Mouse (Mus musculus) small intestine, adult 2 months (tissue): ENCODE results near the gene Tbc1d4. TPM values are rescaled to one million over a fixed set of nuclear protein-coding genes. Genes with fewer than 3 reads are reported as not detected.

Source experiments
- H3K27ac ChIP-seq: fragments of 200-500 bp; 2 replicates; pipeline ENCODE4 v1.5.1; 2012; ENCODE audit warnings: low read depth, low read length, control low read depth, inconsistent platforms; ENCODE audit not compliant: insufficient read depth
- H3K27me3 ChIP-seq: fragments of 200-500 bp; 2 replicates; pipeline ENCODE4 v1.6.1; 2012; ENCODE audit warnings: mild to moderate bottlenecking, moderate library complexity, low read length, inconsistent platforms; ENCODE audit not compliant: control insufficient read depth, insufficient read depth
- H3K36me3 ChIP-seq: fragments of 200-500 bp; 2 replicates; pipeline ENCODE4 v1.6.1; 2012; ENCODE audit warnings: mild to moderate bottlenecking, low read length, control low read depth, inconsistent platforms; ENCODE audit not compliant: control insufficient read depth, insufficient read depth
- H3K4me1 ChIP-seq: fragments of 200-500 bp; 2 replicates; pipeline ENCODE4 v1.6.1; 2012; ENCODE audit warnings: low read length, inconsistent platforms, mixed read lengths; ENCODE audit not compliant: control insufficient read depth, insufficient read depth, insufficient read length
- H3K4me3 ChIP-seq: fragments of 200-500 bp; 2 replicates; pipeline ENCODE4 v1.5.1; 2012; ENCODE audit warnings: low read depth, mild to moderate bottlenecking, control low read depth, inconsistent platforms, low read length, moderate library complexity
- CTCF ChIP-seq: fragments of 200-500 bp; IDR thresholded peaks from 2 replicates; pipeline ENCODE4 v1.5.1; 2012; ENCODE audit warnings: low read depth, mild to moderate bottlenecking, control low read depth, inconsistent platforms, low read length, moderate library complexity, mixed read lengths; ENCODE audit not compliant: insufficient replicate concordance, insufficient read length; ENCODE audit errors: extremely low read depth
- POLR2A ChIP-seq: fragments of 200-500 bp; IDR thresholded peaks from 2 replicates; pipeline ENCODE4 v1.6.1; 2012; ENCODE audit warnings: low read depth, mild to moderate bottlenecking, control low read depth, inconsistent platforms, low read length, moderate library complexity
- WGBS: fragments of 180-500 bp; shearing (Covaris S2); methylation state at CpG from one replicate; pipeline ENCODE4 v1.1.7; 2018; 5-methylcytosine and 5-hydroxymethylcytosine counted together
- polyA plus RNA-seq: library from polyadenylated mRNA; depleted of rRNA; stranded (reverse); fragments of >200 nt; gene quantifications from 2 replicates; pipeline ENCODE4 v1.2.3, GENCODE M21; 2012

The Tbc1d4 gene
- polyA plus RNA-seq, 1 experiment = 1.3 TPM

- peak; percentile 11; the same call in 1 of the 2 replicates for TF ChIP-seq CTCF
- peak; percentile 94 for TF ChIP-seq POLR2A
- under 1% methylated on average over 39 of the region's 39 CpGs for WGBS
- H3K4me1 ChIP-seq = peaks cover 4% of the 10 kb centered on the region; the same call in 1 of the 2 replicates
- H3K27ac ChIP-seq = peak within 1 kb of the TSS; percentile 78
- H3K27me3 ChIP-seq = no peaks in the 10 kb centered on the region
- peak within 1 kb of the TSS; percentile 82 for H3K4me3 ChIP-seq
- H3K36me3 ChIP-seq = peaks cover 3% of the 10 kb centered on the region; the same call in 1 of the 2 replicates
These were observed 31.3 kb upstream of the Tbc1d4 start, which contains the start of gene Commd6 for GRCm38 (mm10) chr14:101640153-101640843. TSS of gene Commd6 (minus strand) at chr14:101640686.

- 94% methylated on average over 6 of the region's 6 CpGs for WGBS
- Histone ChIP-seq H3K27me3 (no peaks in the 10 kb centered on the region), H3K4me1 (peaks cover 4% of the 10 kb centered on the region; the same call in 1 of the 2 replicates), H3K27ac (no peak overlapping the region), H3K36me3 (peaks cover 20% of the 10 kb centered on the region), H3K4me3 (no peak overlapping the region)
- TF ChIP-seq CTCF (no peak), POLR2A (no peak)
These were observed 28.4 kb upstream of the Tbc1d4 start for GRCm38 (mm10) chr14:101637381-101637780.

- TF ChIP-seq CTCF (no peak), POLR2A (no peak)
- Histone ChIP-seq H3K36me3 (peaks cover 28% of the 10 kb centered on the region), H3K4me1 (peaks cover 4% of the 10 kb centered on the region; the same call in 1 of the 2 replicates), H3K27me3 (no peaks in the 10 kb centered on the region), H3K4me3 (no peak overlapping the region), H3K27ac (no peak overlapping the region)
- WGBS = 100% methylated on average over 1 of the region's 1 CpGs
These were observed 26.8 kb upstream of the Tbc1d4 start for GRCm38 (mm10) chr14:101635765-101636164.

- Histone ChIP-seq H3K4me1 (no peaks in the 10 kb centered on the region), H3K36me3 (peaks cover 25% of the 10 kb centered on the region), H3K27me3 (no peaks in the 10 kb centered on the region), H3K4me3 (no peak overlapping the region), H3K27ac (no peak overlapping the region)
- TF ChIP-seq CTCF = no peak
- TF ChIP-seq POLR2A = no peak
- 81% methylated on average over 2 of the region's 2 CpGs for WGBS
These were observed 21.6 kb upstream of the Tbc1d4 start for GRCm38 (mm10) chr14:101630548-101630947.

GRCm38 (mm10) chr14:101617680-101618079 is 8.7 kb upstream of the Tbc1d4 start:
- WGBS = 79% methylated on average over 5 of the region's 5 CpGs
- H3K4me3 ChIP-seq = no peak overlapping the region
- TF ChIP-seq CTCF (no peak), POLR2A (no peak)

GRCm38 (mm10) chr14:101616178-101616577 is 7.2 kb upstream of the Tbc1d4 start:
- H3K27ac ChIP-seq = no peak overlapping the region
- H3K27me3 ChIP-seq = no peaks in the 10 kb centered on the region
- TF ChIP-seq CTCF (no peak), POLR2A (no peak)
- H3K36me3 ChIP-seq = no peaks in the 10 kb centered on the region
- WGBS = 70% methylated on average over 9 of the region's 9 CpGs
- H3K4me1 ChIP-seq = no peaks in the 10 kb centered on the region
- no peak overlapping the region for H3K4me3 ChIP-seq

More at GRCm38 (mm10) chr14:101617680-101618079, 8.7 kb upstream of the Tbc1d4 start:
- no peak overlapping the region for H3K27ac ChIP-seq
- no peaks in the 10 kb centered on the region for H3K4me1 ChIP-seq
- no peaks in the 10 kb centered on the region for H3K27me3 ChIP-seq
- no peaks in the 10 kb centered on the region for H3K36me3 ChIP-seq

- TF ChIP-seq POLR2A = no peak
- TF ChIP-seq CTCF = no peak
These were observed 4.2 kb upstream of the Tbc1d4 start for GRCm38 (mm10) chr14:101613206-101613605.

More at GRCm38 (mm10) chr14:101613206-101613605, 4.2 kb upstream of the Tbc1d4 start:
- Histone ChIP-seq H3K36me3 (no peaks in the 10 kb centered on the region), H3K4me1 (peaks cover 2% of the 10 kb centered on the region; the same call in 1 of the 2 replicates), H3K27me3 (0 out of 2 replicates have a peak, but pooled peaks cover under 1% of the 10 kb centered on the region), H3K27ac (no peak overlapping the region), H3K4me3 (no peak overlapping the region)
- WGBS = 75% methylated on average over 1 of the region's 1 CpGs
